Mouse (Mus musculus) MEL (cell line): Measurements from ENCODE around the gene Rnaseh2c.

ENCODE experiments used
- CTCF ChIP-seq, 3 experiments: IDR thresholded peaks in 2 of 3; conservative IDR thresholded peaks in 1 of 3; 2 replicates each; pipeline ENCODE4 v1.5.1; 2011 to 2012; ENCODE audit warnings: low read length in 3 of 3, low read depth in 2 of 3, mild to moderate bottlenecking in 2 of 3, improper control_type of control experiment in 1 of 3, inconsistent platforms in 1 of 3, mixed read lengths in 1 of 3, moderate library complexity in 1 of 3; ENCODE audit not compliant: control insufficient read depth in 1 of 3, insufficient read depth in 1 of 3, poor library complexity in 1 of 3, severe bottlenecking in 1 of 3
- E2F4 ChIP-seq: IDR thresholded peaks from 2 replicates; pipeline ENCODE4 v1.6.1; 2011; ENCODE audit warnings: low read depth, low read length, improper control_type of control experiment, borderline replicate concordance
- ELF1 ChIP-seq: IDR thresholded peaks from 2 replicates; pipeline ENCODE4 v1.6.1; 2014; ENCODE audit warnings: low read depth, mild to moderate bottlenecking, inconsistent platforms, low read length, improper control_type of control experiment, moderate library complexity
- JUND ChIP-seq: IDR thresholded peaks from 2 replicates; pipeline ENCODE4 v1.6.1; 2011; ENCODE audit warnings: low read depth, mild to moderate bottlenecking, improper control_type of control experiment, low read length
- MAFK ChIP-seq: IDR thresholded peaks from 2 replicates; pipeline ENCODE4 v1.6.1; 2011; ENCODE audit warnings: low read depth, mild to moderate bottlenecking, low read length, improper control_type of control experiment, borderline replicate concordance
- NRF1 ChIP-seq: IDR thresholded peaks from 2 replicates; pipeline ENCODE4 v1.6.1; 2014; ENCODE audit warnings: low read depth, mild to moderate bottlenecking, inconsistent platforms, low read length, improper control_type of control experiment, moderate library complexity; ENCODE audit not compliant: poor library complexity, insufficient read depth, severe bottlenecking
- POLR2A ChIP-seq, 2 experiments: IDR thresholded peaks; 2 replicates each; pipeline ENCODE4 v1.6.1; 2011 to 2012; ENCODE audit warnings: low read length in 2 of 2, mild to moderate bottlenecking in 2 of 2, control low read depth in 1 of 2, improper control_type of control experiment in 1 of 2, low read depth in 1 of 2, moderate library complexity in 1 of 2; ENCODE audit not compliant: control insufficient read depth in 1 of 2, insufficient read depth in 1 of 2, poor library complexity in 1 of 2
- SMC3 ChIP-seq: IDR thresholded peaks from 2 replicates; pipeline ENCODE4 v1.6.1; 2011; ENCODE audit warnings: low read depth, low read length, improper control_type of control experiment
- ZC3H11A ChIP-seq: IDR thresholded peaks from 2 replicates; pipeline ENCODE4 v1.6.1; 2012; ENCODE audit warnings: low read depth, mild to moderate bottlenecking, inconsistent platforms, low read length, improper control_type of control experiment

DNA sequence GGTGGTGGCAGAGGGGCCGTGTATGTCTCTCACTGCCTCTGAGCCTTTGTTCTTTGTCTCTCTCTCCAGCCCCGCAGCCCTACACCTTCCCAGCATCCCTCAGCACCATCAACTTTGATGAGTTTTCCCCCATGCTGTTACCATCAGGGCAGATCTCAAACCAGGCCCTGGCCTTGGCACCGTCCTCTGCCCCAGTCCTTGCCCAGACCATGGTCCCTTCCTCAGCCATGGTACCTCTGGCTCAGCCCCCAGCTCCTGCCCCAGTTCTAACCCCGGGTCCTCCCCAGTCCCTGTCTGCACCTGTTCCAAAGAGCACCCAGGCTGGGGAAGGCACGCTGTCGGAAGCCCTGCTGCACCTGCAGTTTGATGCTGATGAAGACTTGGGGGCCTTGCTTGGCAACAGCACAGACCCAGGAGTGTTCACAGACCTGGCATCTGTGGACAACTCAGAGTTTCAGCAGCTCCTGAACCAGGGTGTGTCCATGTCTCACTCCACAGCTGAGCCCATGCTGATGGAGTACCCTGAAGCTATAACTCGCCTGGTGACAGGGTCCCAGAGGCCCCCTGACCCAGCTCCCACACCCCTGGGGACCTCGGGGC, 45.2 kb downstream of the Rnaseh2c start:
- TF ChIP-seq MAFK (no peak), POLR2A (IDR thresholded peaks at IDR 0.05; ENCODE audit: control insufficient read depth in 1 of 2, insufficient read depth in 1 of 2, low read depth in 1 of 2, low read length in 2 of 2, poor library complexity in 1 of 2) (no peak), SMC3 (no peak), CTCF (IDR thresholded peaks at IDR 0.05 in 2 of 3, conservative IDR thresholded peaks at IDR 0.05 in 1 of 3; ENCODE audit: control insufficient read depth in 1 of 3, insufficient read depth in 1 of 3, low read depth in 2 of 3, low read length in 3 of 3, poor library complexity in 1 of 3, severe bottlenecking in 1 of 3) (no peak), NRF1 (no peak), E2F4 (no peak), ELF1 (no peak), JUND (no peak), ZC3H11A (no peak)
